Mouse (Mus musculus): ENCODE data around the gene Gm33543. TPM values are rescaled to one million over a fixed set of nuclear protein-coding genes. Genes with fewer than 3 reads are reported as not detected.

Gene Gm33543
- polyA plus RNA-seq, 1 experiment from 2014 or later, result not detected

DNA sequence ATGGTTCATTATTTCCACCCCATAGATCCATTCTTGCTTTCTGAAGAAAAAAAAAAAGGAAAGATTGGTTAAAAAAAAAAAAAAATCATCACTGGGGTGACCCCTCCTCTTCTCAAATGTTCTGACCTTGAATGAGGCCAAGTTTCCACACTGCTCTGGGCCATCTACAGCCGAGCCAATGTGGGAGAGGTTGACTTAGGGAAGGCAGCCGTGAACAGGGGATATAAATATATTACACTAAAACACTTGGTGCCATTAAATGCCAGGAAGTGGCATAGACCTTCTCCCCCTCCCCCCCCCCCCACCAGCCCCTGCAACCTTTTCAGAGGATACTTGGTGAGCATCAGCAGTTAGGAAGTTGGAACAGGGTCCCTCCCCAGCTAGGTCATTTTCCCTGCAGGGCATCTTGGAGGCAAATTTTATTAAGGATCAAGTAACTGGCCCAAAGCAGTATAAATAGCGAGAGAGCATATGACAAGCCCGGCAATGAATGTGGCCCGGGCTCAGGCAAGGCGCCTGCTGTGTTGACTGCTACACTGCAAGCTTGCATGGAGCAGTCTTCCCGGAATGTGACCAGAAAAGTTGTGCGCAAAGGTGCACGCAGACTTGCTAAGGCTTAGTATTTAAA, 68.6 kb downstream of the Gm33543 start:
- no peaks in the 10 kb centered on the region for H3K9me3 ChIP-seq (replicated peaks; ENCODE audit: control insufficient read depth, low read length)
- H3K4me3 ChIP-seq (replicated peaks; ENCODE audit: low read length), result no peak overlapping the region
- no peaks in the 10 kb centered on the region for H3K36me3 ChIP-seq (ENCODE audit: control insufficient read depth, insufficient read depth, low read length)
- H3K27me3 ChIP-seq (ENCODE audit: control insufficient read depth, insufficient read depth, low read length), result no peaks in the 10 kb centered on the region
- ATAC-seq (ENCODE audit: insufficient read depth, low FRiP score), result no peak
- no peaks in the 10 kb centered on the region for H3K4me1 ChIP-seq (ENCODE audit: control insufficient read depth, insufficient read depth, low read length)
- no peak overlapping the region for H3K4me2 ChIP-seq (ENCODE audit: low read depth, low read length)
- WGBS, result 79% methylated on average over 9 of the region's 9 CpGs
- no peak overlapping the region for H3K27ac ChIP-seq (ENCODE audit: low read length)
- H3K9ac ChIP-seq (ENCODE audit: low read length), result no peak overlapping the region

Other genes starting within 250 kb of the Gm33543 start
- gene Anapc15-ps, start 169.5 kb downstream of the Gm33543 start, polyA plus RNA-seq (2015; fragmentation: Nextera tagmentation; extraction: Ambion mirVana), result 0.70 TPM in 1 of 2 replicates, not detected in the other
- gene Eea1, start 97.7 kb upstream of the Gm33543 start, polyA plus RNA-seq (2015; fragmentation: Nextera tagmentation; extraction: Ambion mirVana), result 16.7 and 18.1 TPM in 2 replicates

Data from stomach, embryonic 16.5 days (tissue).